Mouse (Mus musculus) lung, embryonic 16.5 days (tissue): ENCODE measurements around the gene Gins3. TPM values are rescaled to one million over a fixed set of nuclear protein-coding genes. Genes with fewer than 3 reads are reported as not detected.

Source experiments
- ATAC-seq: fragments of 200-750 bp; cut with Nextera tagmentation; 2 replicates; pipeline ENCODE4 v1.8.0; 2017; ENCODE audit warnings: low read depth, mild to moderate bottlenecking, moderate library complexity
- H3K27ac ChIP-seq: fragments of 300-500 bp; sonication (generic); 2 replicates; pipeline ENCODE4 v1.5.1; 2014; ENCODE audit warnings: mild to moderate bottlenecking, control low read depth, low read length
- H3K27me3 ChIP-seq: fragments of 300-500 bp; sonication (generic); 2 replicates; pipeline ENCODE4 v1.6.1; 2014; ENCODE audit warnings: low read depth, low read length, mixed read lengths; ENCODE audit not compliant: control insufficient read depth, insufficient read depth
- H3K36me3 ChIP-seq: fragments of 300-500 bp; sonication (generic); 2 replicates; pipeline ENCODE4 v1.6.1; 2014; ENCODE audit warnings: low read length; ENCODE audit not compliant: control insufficient read depth, insufficient read depth
- H3K4me1 ChIP-seq: fragments of 300-500 bp; sonication (generic); replicated peaks from 2 replicates; pipeline ENCODE4 v1.6.1; 2014; ENCODE audit warnings: low read length, mixed read lengths; ENCODE audit not compliant: control insufficient read depth, insufficient read depth
- H3K4me2 ChIP-seq: fragments of 300-500 bp; sonication (generic); 2 replicates; pipeline ENCODE4 v1.6.1; 2014; ENCODE audit warnings: low read depth, low read length, control low read depth
- H3K4me3 ChIP-seq: fragments of 300-500 bp; sonication (generic); 2 replicates; pipeline ENCODE4 v1.5.1; 2014; ENCODE audit warnings: mild to moderate bottlenecking, low read length, control low read depth
- H3K9ac ChIP-seq: fragments of 300-500 bp; sonication (generic); 2 replicates; pipeline ENCODE4 v1.6.1; 2014; ENCODE audit warnings: low read length, control low read depth
- H3K9me3 ChIP-seq: fragments of 300-500 bp; sonication (generic); 2 replicates; pipeline ENCODE4 v1.6.1; 2016; ENCODE audit warnings: low read length; ENCODE audit not compliant: control insufficient read depth
- WGBS: fragments of 180-500 bp; shearing (Covaris S2); extraction: QIAGEN DNeasy Blood & Tissue Kit; methylation state at CpG from one replicate; pipeline ENCODE4 v1.1.7; 2014; 5-methylcytosine and 5-hydroxymethylcytosine counted together
- polyA plus RNA-seq: library from polyadenylated mRNA; unstranded; fragments of >200 nt; fragmentation: Nextera tagmentation; extraction: Ambion mirVana; gene quantifications from 2 replicates; pipeline ENCODE4 v1.2.1, GENCODE M21; 2015

The Gins3 gene
- polyA plus RNA-seq, 1 experiment from 2014 or later = 21.6 TPM

DNA sequence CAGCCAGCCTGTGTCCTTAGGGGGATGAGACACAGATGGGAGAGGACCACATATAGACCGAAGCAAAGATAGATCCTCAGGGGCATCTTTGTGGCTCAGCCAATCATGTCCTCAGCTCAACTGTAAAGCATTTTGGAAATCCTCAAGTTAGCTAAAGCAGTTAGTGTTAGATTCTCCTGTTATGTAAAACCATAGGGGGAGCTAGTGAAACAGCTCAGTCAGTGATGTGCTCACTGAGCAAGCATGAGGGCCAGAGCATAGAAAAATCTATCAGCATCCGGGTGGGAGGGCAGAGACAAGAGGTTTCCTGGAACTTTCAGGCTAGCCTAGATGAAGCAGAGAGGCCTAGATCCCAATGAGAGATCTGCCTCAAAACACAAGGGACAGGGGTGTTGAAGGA is 8.4 kb upstream of the Gins3 start:
- H3K27ac ChIP-seq = no peak overlapping the region
- H3K4me3 ChIP-seq = no peak overlapping the region
- ATAC-seq = no peak
- H3K4me1 ChIP-seq = no peaks in the 10 kb centered on the region
- H3K36me3 ChIP-seq = no peaks in the 10 kb centered on the region
- 80% methylated on average over 2 of the region's 2 CpGs for WGBS
- no peaks in the 10 kb centered on the region for H3K9me3 ChIP-seq
- H3K4me2 ChIP-seq = no peak overlapping the region
- H3K27me3 ChIP-seq = no peaks in the 10 kb centered on the region; the same call in 1 of the 2 replicates
- no peak overlapping the region for H3K9ac ChIP-seq

DNA sequence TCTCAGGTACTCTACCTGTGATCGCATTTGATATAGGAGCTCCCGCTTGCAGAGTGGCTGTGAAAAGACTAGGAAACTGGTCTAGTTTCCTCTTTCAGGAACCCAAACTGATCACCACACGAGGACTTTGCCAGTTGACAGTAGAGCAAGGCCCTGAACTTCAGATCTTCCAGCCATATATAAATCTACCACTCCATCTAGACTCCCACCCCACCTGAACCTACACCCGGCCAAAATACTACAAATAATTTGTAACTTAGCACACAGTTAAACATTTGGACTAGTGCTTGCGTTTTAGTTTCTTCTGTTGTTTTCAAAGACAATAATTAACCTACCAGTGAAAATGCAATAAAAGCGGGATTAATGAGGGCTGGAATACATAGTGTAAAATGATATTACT is 413 bp upstream of the Gins3 start:
- Histone ChIP-seq H3K9me3 (no peaks in the 10 kb centered on the region), H3K4me3 (peak overlapping the region; percentile 88), H3K36me3 (peaks cover 2% of the 10 kb centered on the region; the same call in 1 of the 2 replicates), H3K27ac (no peak overlapping the region), H3K9ac (no peak overlapping the region), H3K27me3 (no peaks in the 10 kb centered on the region), H3K4me1 (peaks cover 3% of the 10 kb centered on the region; the same call in 1 of the 2 replicates), H3K4me2 (peak overlapping the region; percentile 81)
- 81% methylated on average over 6 of the region's 6 CpGs for WGBS
- no peak for ATAC-seq

DNA sequence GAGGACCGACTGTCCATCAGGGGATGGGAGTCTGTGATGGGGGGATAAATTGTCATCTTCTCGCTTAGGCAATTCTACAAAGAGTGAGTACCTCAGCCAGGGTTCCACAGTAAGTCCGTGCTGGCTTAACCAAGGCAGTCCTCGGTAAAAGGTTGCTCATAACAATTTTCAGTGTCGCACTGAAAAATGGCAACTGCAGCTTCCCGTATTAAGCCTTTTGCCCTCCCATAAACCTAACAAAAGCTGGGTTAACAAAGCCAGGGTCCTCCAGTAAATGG is 749 bp downstream of the Gins3 start:
- peak overlapping the region; percentile 88 for H3K4me3 ChIP-seq
- WGBS = 2% methylated on average over 6 of the region's 6 CpGs
- no peaks in the 10 kb centered on the region for H3K27me3 ChIP-seq
- ATAC-seq = no peak
- H3K27ac ChIP-seq = no peak overlapping the region
- peaks cover 8% of the 10 kb centered on the region for H3K36me3 ChIP-seq
- peak overlapping the region; percentile 81 for H3K4me2 ChIP-seq
- H3K4me1 ChIP-seq = peaks cover 3% of the 10 kb centered on the region; the same call in 1 of the 2 replicates
- H3K9ac ChIP-seq = peak overlapping the region; percentile 80
- H3K9me3 ChIP-seq = no peaks in the 10 kb centered on the region

DNA sequence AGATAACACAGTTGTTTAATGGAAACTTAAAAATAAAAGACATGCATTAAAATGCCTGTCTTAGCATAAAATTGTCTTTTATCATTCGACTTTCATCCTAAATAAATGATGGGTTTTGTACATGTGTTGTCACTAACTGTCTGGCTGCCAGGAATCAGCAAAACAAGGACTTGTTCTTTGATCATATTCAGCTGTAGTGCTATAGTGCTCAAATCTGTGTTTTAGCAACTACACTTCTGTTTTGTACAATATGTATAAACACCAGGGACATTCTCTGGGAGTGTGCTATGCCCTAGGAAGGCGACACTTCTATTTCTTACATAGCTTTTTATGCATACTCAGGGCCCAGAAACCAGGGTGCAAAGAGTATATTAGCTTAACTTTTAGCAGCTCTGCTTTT is 11.7 kb downstream of the Gins3 start:
- Histone ChIP-seq H3K36me3 (peaks cover 10% of the 10 kb centered on the region), H3K27ac (no peak overlapping the region), H3K4me1 (no peaks in the 10 kb centered on the region), H3K9me3 (no peaks in the 10 kb centered on the region), H3K27me3 (no peaks in the 10 kb centered on the region), H3K4me2 (no peak overlapping the region), H3K9ac (no peak overlapping the region), H3K4me3 (no peak overlapping the region)
- ATAC-seq = peak; percentile 57; the same call in 1 of the 2 replicates
- 57% methylated on average over 2 of the region's 2 CpGs for WGBS

DNA sequence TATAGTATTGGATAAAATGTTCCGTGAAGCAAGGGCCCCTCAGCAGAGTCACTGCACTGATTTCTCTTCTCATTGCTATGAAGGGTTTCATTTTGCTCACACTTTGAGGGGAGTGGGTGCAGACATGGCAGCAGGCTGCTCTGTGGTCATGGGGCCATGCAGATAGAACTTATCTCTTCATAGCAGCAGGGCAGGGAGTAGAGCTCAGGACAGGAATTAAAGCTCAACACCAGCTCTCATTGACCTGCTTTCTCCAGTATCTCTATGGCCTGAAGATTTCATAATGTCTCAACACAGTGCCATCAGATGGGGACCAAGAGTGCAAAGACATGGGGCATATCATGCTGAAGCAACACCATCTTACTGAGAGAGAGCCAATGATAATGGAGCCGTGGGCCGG is 15.0 kb downstream of the Gins3 start:
- 77% methylated on average over 3 of the region's 3 CpGs for WGBS
- no peak overlapping the region for H3K4me3 ChIP-seq
- H3K36me3 ChIP-seq = peaks cover 6% of the 10 kb centered on the region; the same call in 1 of the 2 replicates
- no peaks in the 10 kb centered on the region for H3K27me3 ChIP-seq
- no peaks in the 10 kb centered on the region for H3K4me1 ChIP-seq
- H3K4me2 ChIP-seq = no peak overlapping the region
- H3K27ac ChIP-seq = no peak overlapping the region
- ATAC-seq = no peak
- H3K9me3 ChIP-seq = no peaks in the 10 kb centered on the region
- H3K9ac ChIP-seq = no peak overlapping the region

DNA sequence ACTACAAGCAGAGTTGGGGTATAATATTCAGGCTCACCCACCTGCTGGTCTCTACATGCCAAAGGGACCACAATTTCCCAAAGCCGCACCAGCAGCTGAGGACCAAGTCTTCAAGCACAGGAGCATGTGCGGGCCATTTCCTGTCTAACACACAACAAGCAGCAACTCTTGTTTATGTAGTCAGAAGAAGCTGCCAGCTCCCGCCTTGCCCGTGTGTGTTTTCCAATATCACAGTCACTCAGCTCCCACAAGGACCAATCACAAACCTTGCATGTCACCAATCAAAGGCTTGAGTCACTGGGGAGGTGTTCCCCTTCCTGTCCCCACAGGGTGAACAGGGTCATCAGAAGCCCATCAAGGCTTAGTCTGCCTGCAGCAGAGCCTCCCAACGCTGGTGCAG is 20.1 kb downstream of the Gins3 start:
- Histone ChIP-seq H3K27ac (no peak overlapping the region), H3K4me3 (no peak overlapping the region), H3K27me3 (no peaks in the 10 kb centered on the region), H3K9me3 (no peaks in the 10 kb centered on the region), H3K4me1 (no peaks in the 10 kb centered on the region), H3K36me3 (no peaks in the 10 kb centered on the region), H3K9ac (no peak overlapping the region), H3K4me2 (no peak overlapping the region)
- no peak for ATAC-seq
- WGBS = 53% methylated on average over 5 of the region's 5 CpGs

DNA sequence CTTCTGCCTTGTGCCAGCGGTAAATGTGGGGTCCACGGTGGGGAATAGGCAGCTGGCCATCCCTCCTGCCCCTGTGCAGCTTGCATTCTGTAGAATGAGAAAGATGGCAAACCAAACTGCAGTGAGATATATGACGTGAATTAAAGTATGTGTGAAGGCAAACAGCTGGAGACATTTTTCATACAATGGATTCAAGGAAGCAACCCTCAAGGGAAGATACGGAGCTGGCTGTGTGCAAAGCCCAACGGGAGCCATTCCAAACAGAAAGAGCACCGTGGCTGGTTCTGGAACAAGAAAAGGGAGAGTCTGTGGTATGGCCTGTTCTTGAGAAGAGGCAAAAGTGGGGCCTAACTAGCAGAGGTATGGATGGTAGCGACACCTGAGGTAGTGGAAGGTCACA is 22.6 kb downstream of the Gins3 start:
- ATAC-seq = no peak
- Histone ChIP-seq H3K4me1 (no peaks in the 10 kb centered on the region), H3K27ac (no peak overlapping the region), H3K9me3 (no peaks in the 10 kb centered on the region), H3K27me3 (no peaks in the 10 kb centered on the region), H3K4me3 (no peak overlapping the region), H3K4me2 (no peak overlapping the region), H3K36me3 (no peaks in the 10 kb centered on the region), H3K9ac (no peak overlapping the region)
- 47% methylated on average over 7 of the region's 7 CpGs for WGBS

DNA sequence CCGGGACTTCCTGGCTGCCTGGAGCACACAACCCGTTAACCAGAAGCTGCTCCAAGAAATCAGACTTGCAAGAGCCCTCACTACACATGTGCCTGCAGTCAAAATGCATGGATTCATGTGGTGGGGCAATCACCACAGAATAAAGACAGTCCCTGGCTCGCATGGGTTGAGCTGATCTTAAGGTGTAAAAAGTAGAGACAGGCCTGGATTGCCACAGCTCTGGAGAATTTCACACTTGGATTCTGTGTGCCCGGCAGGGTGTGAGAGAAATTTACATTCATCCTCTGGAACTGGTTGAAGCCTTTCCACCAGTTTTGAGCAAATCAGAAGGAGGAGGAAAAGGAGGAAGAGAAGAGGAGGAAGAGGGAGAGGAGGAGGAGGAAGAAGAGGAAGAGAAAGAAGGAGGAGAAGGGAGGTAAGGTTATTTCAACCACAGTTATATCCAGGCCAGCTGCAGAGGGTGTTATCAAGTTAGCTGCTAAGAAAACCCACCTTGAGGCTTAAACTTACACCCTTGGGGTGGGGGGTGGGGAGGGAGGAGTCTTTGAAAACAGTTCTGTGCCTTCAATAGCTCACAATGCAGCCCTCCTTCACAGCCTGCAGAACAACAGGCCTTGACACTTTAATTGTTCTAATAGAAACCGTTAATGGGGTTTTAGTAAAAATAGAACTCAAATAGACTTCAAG is 23.2 kb downstream of the Gins3 start:
- H3K27me3 ChIP-seq = no peaks in the 10 kb centered on the region
- no peaks in the 10 kb centered on the region for H3K36me3 ChIP-seq
- H3K4me2 ChIP-seq = no peak overlapping the region
- no peak overlapping the region for H3K4me3 ChIP-seq
- ATAC-seq = no peak
- no peaks in the 10 kb centered on the region for H3K9me3 ChIP-seq
- WGBS = 54% methylated on average over 5 of the region's 5 CpGs
- H3K9ac ChIP-seq = no peak overlapping the region
- H3K4me1 ChIP-seq = no peaks in the 10 kb centered on the region
- H3K27ac ChIP-seq = no peak overlapping the region

DNA sequence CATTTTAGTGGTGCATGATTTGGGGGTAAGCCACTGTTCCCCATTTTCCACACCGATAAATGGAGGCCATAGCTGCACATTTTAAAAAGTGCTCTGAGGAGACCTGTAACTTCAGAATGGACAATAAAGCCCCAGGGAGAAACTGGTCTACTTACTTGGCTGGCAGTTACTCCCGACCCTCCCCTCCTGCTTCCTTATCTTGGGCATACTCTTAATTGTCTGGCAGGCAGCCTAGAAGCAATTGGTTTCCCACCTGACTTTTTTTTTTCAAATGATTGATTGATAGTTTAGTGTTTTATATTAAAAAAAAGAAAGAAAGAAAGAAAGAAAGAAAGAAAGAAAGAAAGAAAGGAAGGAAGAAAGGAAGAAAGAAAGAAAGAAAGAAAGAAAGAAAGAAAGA is 24.3 kb downstream of the Gins3 start:
- no peak for ATAC-seq
- no peaks in the 10 kb centered on the region for H3K27me3 ChIP-seq
- no peaks in the 10 kb centered on the region for H3K4me1 ChIP-seq
- H3K27ac ChIP-seq = no peak overlapping the region
- no peak overlapping the region for H3K9ac ChIP-seq
- H3K4me2 ChIP-seq = no peak overlapping the region
- WGBS = 43% methylated on average over 2 of the region's 2 CpGs
- H3K9me3 ChIP-seq = no peaks in the 10 kb centered on the region
- H3K36me3 ChIP-seq = no peaks in the 10 kb centered on the region
- no peak overlapping the region for H3K4me3 ChIP-seq
